Mouse (Mus musculus) cerebellum, adult 2 months (tissue): ENCODE measurements around the gene Cilp2.

ENCODE experiments used
- CTCF ChIP-seq: fragments of 200-500 bp; IDR thresholded peaks from 2 replicates; pipeline ENCODE4 v1.5.1; 2011; ENCODE audit warnings: low read depth, mild to moderate bottlenecking, control low read depth, low read length, moderate library complexity, borderline replicate concordance; ENCODE audit not compliant: insufficient read depth
- POLR2A ChIP-seq: fragments of 200-500 bp; IDR thresholded peaks from 2 replicates; pipeline ENCODE4 v1.6.1; 2011; ENCODE audit warnings: low read length, control low read depth, borderline replicate concordance; ENCODE audit not compliant: insufficient read depth

GRCm38 (mm10) chr8:69919010-69919409 lies 31.5 kb upstream of the Cilp2 start:
- TF ChIP-seq CTCF (peak; percentile 89), POLR2A (no peak)
